Mouse (Mus musculus) CD4-positive helper T cell, adult 2 months (primary cell): ENCODE results near the gene Spi1.
"Not testable (repeated sequence)": the region's sequence is repeated elsewhere in the genome, so short reads cannot be mapped to it uniquely, and the experiment has no call there.

Experiments
- DNase-seq: peaks from one replicate; pipeline ENCODE4 v3.0.0-alpha.2; 2012; ENCODE audit warnings: low read depth, missing footprints, low spot score

Spi1 gene

DNA sequence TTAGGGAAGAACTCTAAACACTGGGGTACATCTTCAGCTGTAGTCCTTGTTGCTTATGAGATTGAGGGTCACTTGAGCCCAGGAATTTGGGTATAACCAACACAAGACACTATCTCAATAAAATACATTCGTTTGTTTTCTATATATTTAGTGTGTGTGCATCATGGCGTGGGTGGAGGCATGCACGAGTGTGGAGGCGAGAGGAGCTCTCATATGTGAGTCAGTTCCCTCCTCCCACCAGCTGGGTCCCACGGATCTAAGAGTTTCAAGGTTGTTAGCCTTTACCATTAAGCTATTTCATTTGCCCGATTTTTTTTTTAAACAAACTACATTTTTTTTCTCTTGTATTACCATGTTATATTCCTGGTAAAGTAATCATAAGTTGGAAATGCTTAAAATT is 8.6 kb downstream of the Spi1 start:
- no peak for DNase-seq

DNA sequence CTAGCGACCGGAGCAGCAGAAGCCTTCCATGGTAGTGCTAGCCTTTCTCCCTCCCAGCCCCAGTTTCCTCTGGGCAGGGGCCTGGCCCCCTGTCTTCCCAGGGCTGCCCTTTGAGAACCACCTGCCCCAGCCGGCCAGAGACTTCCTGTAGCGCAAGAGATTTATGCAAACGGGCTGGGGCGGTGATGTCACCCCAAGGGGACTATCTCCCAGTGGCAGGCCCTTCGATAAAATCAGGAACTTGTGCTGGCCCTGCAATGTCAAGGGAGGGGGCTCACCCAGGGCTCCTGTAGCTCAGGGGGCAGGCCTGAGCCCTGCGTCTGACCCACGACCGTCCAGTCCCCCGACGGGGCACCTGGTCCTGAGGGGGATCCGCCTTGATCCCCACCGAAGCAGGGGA is 14.3 kb downstream of the Spi1 start:
- no peak for DNase-seq

DNA sequence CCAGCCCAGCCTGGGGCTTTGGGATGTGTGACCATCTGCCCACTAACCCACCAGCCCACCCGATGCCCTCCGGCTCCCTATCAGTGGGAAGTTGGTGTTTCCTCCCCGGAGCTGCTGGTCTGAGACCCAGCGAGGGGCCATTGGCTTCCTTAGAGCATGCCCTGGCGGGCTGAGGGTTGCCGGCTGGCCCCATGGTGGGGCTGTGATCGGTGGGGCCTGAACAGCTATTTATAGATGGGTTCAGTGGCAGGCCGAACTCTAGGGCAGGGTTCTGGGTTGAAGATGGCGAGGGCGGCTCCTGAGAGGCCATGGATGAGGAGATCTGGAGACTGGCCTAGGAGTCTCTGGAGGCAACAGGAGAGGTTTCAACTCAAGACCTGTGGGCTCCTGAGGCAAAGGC is 14.8 kb downstream of the Spi1 start:
- DNase-seq: no peak

DNA sequence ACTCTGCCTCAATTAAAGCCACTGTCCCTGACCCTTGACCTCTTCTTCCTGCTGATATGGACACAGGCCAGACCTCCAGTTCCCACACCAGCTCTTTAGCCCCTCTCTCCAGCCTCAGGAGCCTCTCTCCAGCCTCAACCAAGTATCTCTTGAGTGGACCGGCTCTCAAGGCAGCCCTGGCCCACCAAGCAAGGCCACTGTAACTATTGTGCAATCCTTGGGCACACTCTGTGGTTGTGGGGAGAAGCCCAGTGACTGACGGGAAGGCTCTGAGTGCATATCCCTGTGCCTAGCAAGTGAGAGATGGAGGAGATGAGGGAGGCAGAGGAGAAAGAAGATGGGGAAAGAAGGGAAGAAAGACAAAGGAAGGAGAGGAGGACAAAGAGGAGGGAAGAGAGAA is 16.0 kb downstream of the Spi1 start:
- no peak for DNase-seq

DNA sequence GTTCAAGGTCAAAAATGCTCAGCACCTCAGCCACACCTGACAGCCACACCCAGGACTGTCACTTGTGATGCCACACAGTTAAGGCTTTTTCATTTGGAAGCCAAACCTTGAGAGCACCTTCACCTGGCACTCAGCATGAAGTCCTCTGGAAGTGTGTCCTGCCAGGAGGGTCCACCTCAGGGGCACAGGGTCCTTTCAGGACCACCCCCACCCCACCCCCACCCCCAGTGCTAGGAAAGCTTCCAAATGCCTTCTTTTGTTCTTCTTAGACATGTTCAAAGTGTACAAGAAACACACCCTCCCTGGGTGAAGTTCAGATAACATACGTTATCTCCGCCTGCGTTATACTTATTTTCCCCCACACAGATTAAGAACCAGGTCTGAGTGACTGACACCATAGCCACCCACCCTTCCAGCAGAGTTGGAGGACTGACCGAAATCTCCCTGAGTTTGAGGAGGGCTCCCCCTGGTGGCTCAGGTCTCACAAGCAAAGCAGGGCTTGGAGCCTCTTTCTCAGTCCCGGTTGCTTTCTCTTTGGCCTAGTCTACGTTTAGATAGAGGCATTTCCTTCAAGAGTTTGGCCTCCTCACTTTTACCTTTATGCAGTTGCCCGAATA is 19.0 kb downstream of the Spi1 start:
- DNase-seq: peak; percentile 85

DNA sequence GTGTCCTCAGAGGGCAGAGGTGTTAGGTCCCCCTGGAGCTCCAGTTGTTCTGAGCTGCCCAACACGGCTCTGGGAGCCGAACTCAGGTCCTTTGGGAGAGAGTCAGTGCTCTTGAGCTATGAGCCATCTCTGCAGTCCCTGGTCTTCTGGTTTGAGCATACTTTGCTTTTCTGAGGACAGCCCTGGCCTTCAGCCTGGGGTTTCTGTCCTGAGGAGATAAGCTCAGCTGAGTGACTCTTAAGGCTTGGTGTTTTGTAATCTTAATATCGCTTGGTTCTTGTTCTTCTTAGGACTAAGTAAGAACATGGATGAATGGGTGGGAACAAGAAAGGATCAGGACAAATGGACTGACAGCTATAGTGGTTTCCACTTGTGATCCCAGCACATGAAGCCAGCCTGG is 26.0 kb downstream of the Spi1 start:
- DNase-seq: no peak

DNA sequence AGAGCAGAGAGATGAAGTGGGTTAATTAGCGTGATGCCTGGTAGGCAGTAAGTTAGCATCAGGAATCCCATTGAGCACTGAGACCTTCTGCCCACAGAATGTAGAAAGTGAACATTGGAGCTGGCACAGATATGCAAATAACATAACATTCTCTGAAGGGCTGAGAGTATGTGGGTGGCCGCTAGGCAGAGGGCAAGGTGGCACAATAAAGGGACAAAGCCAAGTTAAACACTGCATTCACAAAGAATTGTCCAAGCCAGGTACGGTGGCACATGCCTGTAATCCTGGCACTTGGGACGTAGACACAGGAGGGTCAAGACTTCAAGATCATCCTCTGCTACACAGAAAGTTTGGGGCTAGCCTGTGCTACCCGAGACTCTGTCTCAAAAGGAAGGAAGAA is 27.1 kb downstream of the Spi1 start:
- DNase-seq: no peak

DNA sequence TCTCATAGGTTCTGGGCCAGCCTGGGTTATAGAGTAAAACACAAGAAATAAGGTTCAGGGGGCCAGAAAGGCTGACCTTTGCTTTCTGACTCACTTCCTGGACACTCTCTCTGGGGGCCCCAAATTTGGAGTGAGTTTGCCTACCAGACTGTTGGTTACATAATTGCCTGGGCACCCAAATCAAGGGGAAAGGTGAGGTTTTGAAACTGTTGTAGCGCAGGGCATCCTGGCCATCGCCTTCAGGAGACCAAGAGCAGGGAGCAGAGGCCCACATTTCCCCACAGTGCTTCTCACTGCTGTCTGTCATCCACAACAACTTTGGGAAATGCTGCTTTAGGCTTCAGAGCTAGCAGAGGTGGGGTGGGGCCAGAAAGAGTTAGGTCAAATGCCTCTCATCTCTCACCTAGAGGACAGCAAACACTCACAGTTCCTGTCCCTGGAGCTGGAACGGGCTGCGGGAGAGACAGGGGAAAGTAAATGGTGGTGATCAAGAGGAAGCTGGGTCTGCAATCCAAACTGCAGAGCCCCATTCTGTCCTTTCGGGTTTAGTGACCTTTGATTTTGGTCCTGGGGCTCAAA is 27.7 kb downstream of the Spi1 start:
- no peak for DNase-seq

DNA sequence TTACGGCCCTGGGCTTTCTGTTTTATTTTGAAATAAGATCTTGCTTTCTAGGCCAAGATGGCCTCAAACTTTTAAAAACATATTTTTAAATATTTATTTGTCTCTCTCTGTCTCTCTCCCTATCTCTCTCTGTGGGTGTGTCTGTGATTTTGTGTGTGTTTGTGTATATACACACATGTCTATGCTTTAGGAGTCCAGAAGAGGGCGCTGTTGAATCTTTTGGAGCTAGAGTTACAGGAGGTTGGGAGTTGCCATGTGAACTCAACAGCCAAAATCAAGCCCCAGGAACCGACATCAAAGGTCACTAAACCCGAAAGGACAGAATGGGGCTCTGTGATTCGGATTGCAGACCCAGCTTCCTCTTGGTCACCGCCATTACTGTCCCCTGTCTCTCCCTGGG is 28.2 kb downstream of the Spi1 start:
- DNase-seq: no peak

DNA sequence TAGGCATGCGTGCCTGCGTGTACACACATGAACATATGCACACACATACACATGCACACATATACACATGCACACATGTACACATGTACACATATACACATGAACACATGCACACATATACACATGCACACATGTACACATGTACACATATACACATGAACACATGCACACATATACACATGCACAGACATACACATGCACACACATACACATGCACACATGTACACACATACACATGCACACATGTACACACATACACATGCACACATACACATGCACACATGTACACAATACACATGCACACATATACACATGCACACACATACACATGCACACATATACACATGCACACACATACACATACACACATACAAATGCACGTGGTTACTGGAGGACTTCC is 29.6 kb downstream of the Spi1 start:
- DNase-seq: not testable (repeated sequence)

DNA sequence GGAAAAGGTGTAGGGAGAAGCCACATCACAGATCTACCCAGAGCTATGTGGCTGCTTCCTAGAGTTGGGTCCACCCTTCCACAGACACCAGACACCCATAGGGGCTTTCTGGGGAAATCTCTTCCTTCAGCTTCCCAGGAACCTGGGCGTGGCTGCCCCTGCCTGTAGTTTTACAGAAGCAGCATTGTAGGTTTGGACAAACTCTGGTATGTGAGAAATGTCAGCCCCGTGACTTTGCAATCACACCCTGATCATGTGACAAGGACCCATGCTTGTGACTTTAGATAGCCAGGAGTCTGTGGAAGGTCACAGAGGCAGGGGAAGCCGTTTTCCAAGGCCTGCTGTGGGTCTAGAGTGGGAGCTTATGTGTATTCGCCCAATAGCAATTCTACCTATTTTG is 30.3 kb downstream of the Spi1 start:
- DNase-seq: no peak

DNA sequence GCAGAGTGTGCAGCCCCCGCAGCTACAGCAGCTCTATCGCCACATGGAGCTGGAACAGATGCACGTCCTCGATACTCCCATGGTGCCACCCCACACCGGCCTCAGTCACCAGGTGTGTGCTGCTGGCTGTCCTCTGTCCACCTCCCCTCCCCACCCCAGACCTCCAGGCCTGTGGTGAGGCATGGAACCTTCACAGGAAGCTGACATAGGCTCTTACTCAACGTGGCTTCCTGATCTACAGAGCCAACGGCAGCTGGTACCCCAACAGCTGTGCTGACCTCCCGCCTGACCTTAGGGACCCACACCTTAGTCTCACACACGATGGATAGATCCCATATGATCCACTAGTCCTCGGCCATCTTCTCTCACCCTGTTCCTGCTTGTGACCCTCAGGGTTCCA is 31.1 kb downstream of the Spi1 start:
- no peak for DNase-seq

DNA sequence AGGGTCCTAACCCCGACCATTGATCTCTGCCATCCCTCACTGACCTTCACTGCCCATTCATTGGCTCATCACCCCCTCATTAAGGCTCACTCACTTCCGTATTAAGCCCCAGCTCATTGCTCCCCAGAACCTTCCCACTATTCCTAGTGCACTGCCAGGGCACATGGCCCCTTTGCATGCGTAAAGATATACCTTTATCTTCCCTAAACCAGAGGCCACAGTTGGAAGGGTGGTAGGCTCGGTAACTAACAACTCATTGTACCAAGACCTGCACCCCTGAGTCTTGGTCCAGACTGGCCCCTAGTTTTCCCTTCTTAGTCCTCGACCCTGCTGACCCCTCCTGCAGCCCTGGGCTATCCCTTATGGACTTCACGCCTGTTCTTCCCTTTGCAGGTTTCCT is 31.7 kb downstream of the Spi1 start:
- DNase-seq: no peak

DNA sequence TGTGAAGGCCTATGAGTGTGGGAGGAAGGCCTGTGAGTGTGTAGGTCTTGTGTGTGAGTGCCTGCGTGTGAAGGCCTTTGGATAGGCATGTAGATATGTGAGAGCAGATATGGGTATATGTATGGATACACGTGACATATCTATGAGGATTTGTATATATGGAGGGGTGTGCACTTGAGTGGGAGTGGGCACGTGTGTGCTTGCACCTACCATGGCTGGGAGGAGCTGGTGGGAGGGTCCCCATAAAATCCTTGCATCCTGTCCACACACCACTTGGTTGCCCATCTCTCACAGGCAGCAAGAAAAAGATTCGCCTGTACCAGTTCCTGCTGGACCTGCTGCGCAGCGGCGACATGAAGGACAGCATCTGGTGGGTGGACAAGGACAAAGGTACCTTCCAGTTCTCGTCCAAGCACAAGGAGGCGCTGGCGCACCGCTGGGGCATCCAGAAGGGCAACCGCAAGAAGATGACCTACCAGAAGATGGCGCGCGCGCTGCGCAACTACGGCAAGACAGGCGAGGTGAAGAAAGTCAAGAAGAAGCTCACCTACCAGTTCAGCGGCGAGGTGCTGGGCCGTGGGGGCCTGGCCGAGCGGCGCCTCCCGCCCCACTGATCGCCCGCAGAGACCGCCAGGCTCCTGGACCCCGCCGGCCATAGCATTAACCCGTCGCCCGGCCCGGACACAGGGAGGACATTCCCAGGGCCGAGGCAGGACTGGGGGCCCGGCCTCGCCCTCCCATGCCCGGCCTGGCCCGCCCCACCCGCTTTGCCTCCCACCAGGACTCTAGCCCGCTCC is 32.8 kb downstream of the Spi1 start:
- DNase-seq: peak; percentile 53

DNA sequence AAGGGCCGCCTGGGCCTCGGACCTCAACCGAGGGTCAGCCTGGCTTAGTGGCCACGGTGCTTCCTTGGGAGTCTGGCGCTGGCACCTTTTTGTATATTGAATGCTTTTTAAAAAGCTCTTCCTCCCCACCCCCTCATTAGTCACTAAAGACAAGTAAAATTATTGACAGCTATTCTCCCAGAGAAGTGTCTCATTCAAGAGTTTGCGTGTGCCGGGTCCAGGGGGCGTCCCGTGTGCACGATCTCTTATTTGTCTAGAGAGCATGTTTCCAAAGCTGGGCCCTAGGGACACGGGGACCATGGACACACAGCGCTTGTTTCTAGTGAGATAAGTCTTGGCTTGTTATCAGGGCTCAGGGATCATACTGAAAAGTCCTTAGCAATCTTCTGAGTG is 33.4 kb downstream of the Spi1 start:
- DNase-seq: no peak

DNA sequence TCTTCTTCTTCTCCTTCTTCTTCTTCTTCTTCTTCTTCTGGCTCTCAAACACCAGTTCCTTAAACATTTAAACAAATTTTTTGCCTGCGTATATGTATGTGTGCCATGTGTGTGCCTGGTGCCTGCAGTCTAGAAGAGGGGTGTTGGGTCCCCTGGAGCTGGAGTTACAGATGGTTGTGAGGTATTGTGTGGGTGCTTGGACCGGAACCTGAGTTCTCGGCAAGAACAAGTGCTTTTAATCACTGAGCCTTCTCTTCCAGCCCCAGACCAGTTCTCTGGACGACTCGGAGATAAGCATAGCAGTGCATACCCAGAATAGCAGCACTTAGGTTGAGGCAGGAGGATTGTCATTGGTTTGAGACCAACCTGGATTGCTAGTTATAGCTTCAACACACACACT is 34.7 kb downstream of the Spi1 start:
- no peak for DNase-seq

DNA sequence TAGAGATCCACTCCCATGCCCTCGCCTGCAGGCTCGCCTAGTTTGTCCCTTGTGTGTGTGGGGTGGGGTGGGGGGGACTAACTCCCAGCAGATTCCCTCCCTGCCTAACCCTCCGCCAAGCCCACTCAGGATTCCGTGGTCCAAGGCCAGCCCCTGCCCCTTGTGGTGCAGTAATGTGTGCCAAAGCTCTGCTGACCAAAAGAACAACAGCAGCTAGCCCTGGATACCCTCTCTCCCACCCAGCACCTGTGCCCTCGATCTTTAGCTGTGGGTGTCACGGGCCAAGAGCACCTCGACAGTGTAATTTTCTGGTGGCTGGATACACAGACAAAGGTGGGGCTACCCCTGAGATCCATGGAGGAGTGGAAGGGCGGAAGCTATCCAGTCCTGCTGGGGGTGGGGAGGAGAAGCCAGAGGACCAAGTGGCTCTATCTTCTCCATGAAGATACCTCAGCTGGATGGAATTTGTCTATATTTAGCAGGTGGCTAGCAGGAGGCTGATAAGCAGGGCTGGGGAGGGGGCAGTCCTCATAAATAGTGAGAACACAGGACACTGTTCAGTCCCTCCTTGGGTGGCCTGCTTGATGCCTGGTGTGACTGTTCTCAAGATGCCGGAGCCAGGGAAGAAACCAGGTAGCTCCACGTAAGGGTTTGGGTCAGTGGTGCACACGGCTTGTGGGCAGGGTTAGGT is 35.5 kb downstream of the Spi1 start, which contains the start of gene Mybpc3:
Mybpc3 (plus strand) TSS at position 560 of the 691 bp plus-strand sequence.
- no peak for DNase-seq

DNA sequence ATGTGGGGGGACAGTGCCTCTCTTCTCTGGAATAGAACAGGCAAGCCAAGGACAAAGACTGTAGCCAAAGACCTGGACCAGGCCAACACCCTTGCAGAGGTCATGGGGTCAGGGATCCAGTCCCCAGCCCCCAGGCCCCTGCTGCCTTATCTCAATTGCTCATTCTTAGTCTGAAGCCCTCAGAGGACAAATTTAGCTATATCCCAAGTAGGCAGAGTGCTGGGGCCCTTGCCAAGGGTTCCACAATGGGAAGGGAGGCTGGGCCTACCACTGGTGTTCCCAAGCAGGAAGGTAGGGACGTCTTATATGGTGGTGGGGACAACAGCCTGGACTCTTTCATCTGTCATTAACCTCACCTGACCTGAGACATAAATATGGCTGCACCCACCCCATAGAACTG is 36.5 kb downstream of the Spi1 start:
- no peak for DNase-seq

DNA sequence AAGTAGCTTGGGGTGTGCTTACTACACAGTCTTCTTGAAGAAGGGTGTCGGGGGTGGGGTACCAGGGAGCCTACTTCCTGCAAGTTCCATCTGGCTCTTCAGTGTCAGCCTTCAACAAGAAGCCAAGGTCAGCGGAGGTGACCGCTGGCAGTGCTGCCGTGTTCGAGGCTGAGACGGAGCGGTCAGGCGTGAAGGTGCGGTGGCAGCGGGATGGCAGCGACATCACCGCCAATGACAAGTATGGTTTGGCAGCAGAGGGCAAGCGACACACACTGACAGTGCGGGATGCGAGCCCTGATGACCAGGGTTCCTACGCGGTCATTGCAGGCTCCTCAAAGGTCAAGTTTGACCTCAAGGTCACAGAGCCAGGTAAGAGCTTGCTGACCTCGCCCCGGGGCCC is 36.9 kb downstream of the Spi1 start:
- DNase-seq: no peak

DNA sequence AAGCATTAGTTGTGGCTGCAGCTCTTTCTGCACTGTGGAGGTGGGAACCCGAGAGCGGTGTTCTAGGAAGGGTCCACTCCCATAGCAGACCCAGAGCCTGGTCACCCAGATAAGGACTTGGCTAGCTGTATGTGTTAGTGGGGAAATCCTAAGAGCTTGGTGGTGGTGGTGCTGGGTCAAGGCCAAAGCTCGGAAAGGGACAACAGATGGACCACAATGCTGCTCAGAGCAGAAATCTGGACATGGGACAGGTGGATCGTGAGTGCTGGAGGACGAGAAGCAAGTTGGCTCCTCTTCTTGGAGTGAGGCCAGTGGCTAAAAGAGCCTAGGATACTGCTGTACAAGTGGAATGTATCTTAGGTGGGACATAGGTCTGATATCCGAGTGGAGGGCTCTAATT is 37.4 kb downstream of the Spi1 start:
- no peak for DNase-seq

DNA sequence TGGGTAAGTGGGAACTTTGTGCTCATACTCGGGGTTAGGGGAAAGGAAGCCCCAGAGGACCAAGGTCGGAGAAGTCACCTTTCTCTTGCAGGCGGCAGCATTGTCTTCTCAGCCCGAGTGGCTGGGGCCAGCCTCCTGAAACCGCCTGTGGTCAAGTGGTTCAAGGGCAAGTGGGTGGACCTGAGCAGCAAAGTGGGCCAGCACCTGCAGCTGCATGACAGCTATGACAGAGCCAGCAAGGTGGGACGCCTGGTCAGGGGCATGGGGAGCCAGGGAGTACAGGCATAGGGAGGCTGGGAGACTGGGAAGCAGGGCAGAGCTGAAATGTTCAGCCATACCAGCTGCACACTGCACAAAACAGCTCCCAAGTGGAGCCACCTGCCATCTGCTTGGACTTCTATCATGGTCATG is 38.1 kb downstream of the Spi1 start:
- DNase-seq: no peak

DNA sequence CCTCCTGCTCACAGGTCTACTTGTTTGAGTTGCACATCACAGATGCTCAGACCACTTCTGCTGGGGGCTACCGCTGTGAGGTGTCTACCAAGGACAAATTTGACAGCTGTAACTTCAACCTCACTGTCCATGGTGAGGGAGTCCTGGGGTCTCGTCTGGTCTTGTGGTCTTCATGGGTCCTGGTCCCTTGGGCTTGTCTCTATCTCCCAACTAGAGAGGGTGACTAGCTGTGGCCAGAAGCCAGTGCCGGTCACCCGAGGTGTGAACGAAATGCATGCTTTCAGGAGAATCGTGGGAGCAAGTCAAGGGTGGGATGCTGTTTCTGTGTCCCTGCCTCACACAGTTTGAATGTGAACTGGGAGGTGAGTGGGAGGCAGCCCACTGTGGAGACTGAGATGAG is 38.8 kb downstream of the Spi1 start:
- DNase-seq: no peak

DNA sequence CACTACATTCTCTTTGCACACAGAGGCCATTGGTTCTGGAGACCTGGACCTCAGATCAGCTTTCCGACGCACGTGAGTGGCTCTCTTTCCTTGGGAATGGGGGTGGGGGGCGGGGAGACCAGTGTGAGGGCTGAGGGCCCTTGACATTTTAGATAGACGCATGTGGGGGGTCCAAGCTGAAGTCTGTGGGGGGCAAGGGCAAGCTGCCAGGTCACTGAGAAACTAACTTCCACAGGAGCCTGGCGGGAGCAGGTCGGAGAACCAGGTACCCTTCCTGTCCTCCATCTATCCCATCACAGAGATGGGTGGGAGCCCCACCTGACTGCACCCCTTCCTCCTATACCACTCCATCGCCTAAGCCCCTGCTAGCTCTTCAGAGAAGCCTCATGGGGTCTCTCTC is 39.3 kb downstream of the Spi1 start:
- no peak for DNase-seq
